Mouse (Mus musculus): Measurements from ENCODE around the gene Gm28230. TPM values are rescaled to one million over a fixed set of nuclear protein-coding genes. Genes with fewer than 3 reads are reported as not detected.

Gene Gm28230
- polyA plus RNA-seq, 1 experiment = 0.45 TPM

GRCm38 (mm10) chr2:74720384-74720783, 6.1 kb upstream of the Gm28230 start:
- WGBS = 43% methylated on average over 2 of the region's 2 CpGs
- DNase-seq (ENCODE audit: low read depth, low spot score) = no peak

- no peak for DNase-seq (ENCODE audit: low read depth, low spot score)
- 19% methylated on average over 5 of the region's 5 CpGs for WGBS
Measured at GRCm38 (mm10) chr2:74720955-74721491, 5.5 kb upstream of the Gm28230 start.

- DNase-seq (ENCODE audit: low read depth, low spot score) = no peak
- WGBS = 6% methylated on average over 6 of the region's 6 CpGs
Measured at GRCm38 (mm10) chr2:74721882-74722281, 4.6 kb upstream of the Gm28230 start.

- WGBS = 69% methylated on average over 8 of the region's 8 CpGs
- DNase-seq (ENCODE audit: low read depth, low spot score) = no peak
Measured at GRCm38 (mm10) chr2:74722949-74723348, 3.6 kb upstream of the Gm28230 start.

- DNase-seq (ENCODE audit: low read depth, low spot score) = no peak
- 51% methylated on average over 7 of the region's 7 CpGs for WGBS
Measured at GRCm38 (mm10) chr2:74724244-74725015, 2.1 kb upstream of the Gm28230 start.

- 78% methylated on average over 17 of the region's 17 CpGs for WGBS
- no peak for DNase-seq (ENCODE audit: low read depth, low spot score)
Measured at GRCm38 (mm10) chr2:74725171-74725570, 1.4 kb upstream of the Gm28230 start.

GRCm38 (mm10) chr2:74726973-74727639, 578 bp downstream of the Gm28230 start:
- 53% methylated on average over 43 of the region's 43 CpGs for WGBS
- no peak for DNase-seq (ENCODE audit: low read depth, low spot score)

- no peak for DNase-seq (ENCODE audit: low read depth, low spot score)
- WGBS = 41% methylated on average over 25 of the region's 25 CpGs
Measured at GRCm38 (mm10) chr2:74727640-74728302, 1.2 kb downstream of the Gm28230 start.

- DNase-seq (ENCODE audit: low read depth, low spot score) = no peak
- WGBS = 68% methylated on average over 13 of the region's 13 CpGs
Measured at GRCm38 (mm10) chr2:74728303-74728680, 1.8 kb downstream of the Gm28230 start.

GRCm38 (mm10) chr2:74730331-74730730, 3.8 kb downstream of the Gm28230 start:
- 71% methylated on average over 8 of the region's 8 CpGs for WGBS
- no peak for DNase-seq (ENCODE audit: low read depth, low spot score)

GRCm38 (mm10) chr2:74731055-74731454, 4.5 kb downstream of the Gm28230 start:
- DNase-seq (ENCODE audit: low read depth, low spot score) = no peak

- no peak for DNase-seq (ENCODE audit: low read depth, low spot score)
- 42% methylated on average over 9 of the region's 9 CpGs for WGBS
Measured at GRCm38 (mm10) chr2:74731799-74732512, 5.4 kb downstream of the Gm28230 start.

- WGBS = 14% methylated on average over 52 of the region's 52 CpGs
- no peak for DNase-seq (ENCODE audit: low read depth, low spot score)
Measured at GRCm38 (mm10) chr2:74732513-74733316, 6.2 kb downstream of the Gm28230 start.

GRCm38 (mm10) chr2:74733317-74733661, 6.8 kb downstream of the Gm28230 start:
- DNase-seq (ENCODE audit: low read depth, low spot score) = no peak
- WGBS = 15% methylated on average over 16 of the region's 16 CpGs

GRCm38 (mm10) chr2:74733765-74734164, 7.2 kb downstream of the Gm28230 start:
- WGBS = 22% methylated on average over 6 of the region's 6 CpGs
- DNase-seq (ENCODE audit: low read depth, low spot score) = no peak

- 10% methylated on average over 13 of the region's 13 CpGs for WGBS
Measured at GRCm38 (mm10) chr2:74734451-74734850, 7.9 kb downstream of the Gm28230 start.

GRCm38 (mm10) chr2:74734996-74735811, 8.7 kb downstream of the Gm28230 start:
- no peak for DNase-seq (ENCODE audit: low read depth, low spot score)
- 54% methylated on average over 27 of the region's 27 CpGs for WGBS

More at GRCm38 (mm10) chr2:74734451-74734850, 7.9 kb downstream of the Gm28230 start:
- DNase-seq (ENCODE audit: low read depth, low spot score) = no peak
